Mouse (Mus musculus) stomach, embryonic 15.5 days (tissue): ENCODE measurements around the gene Hpse2. TPM values are rescaled to one million over a fixed set of nuclear protein-coding genes. Genes with fewer than 3 reads are reported as not detected.

Experiments
- ATAC-seq: fragments of 200-750 bp; cut with Nextera tagmentation; 2 replicates; pipeline ENCODE4 v1.8.0; 2017; ENCODE audit warnings: low read depth, moderate number of reproducible peaks, moderate TSS enrichment; ENCODE audit not compliant: insufficient read depth, low FRiP score
- H3K27ac ChIP-seq: fragments of 300-500 bp; sonication (generic); 2 replicates; pipeline ENCODE4 v1.5.1; 2015; ENCODE audit warnings: mild to moderate bottlenecking, inconsistent platforms
- H3K27me3 ChIP-seq: fragments of 300-500 bp; sonication (generic); replicated peaks from 2 replicates; pipeline ENCODE4 v1.6.1; 2015; ENCODE audit warnings: inconsistent platforms
- H3K36me3 ChIP-seq: fragments of 300-500 bp; sonication (generic); 2 replicates; pipeline ENCODE4 v1.6.1; 2015; ENCODE audit warnings: inconsistent platforms
- H3K4me1 ChIP-seq: fragments of 300-500 bp; sonication (generic); 2 replicates; pipeline ENCODE4 v1.6.1; 2015; ENCODE audit warnings: inconsistent platforms
- H3K4me2 ChIP-seq: fragments of 300-500 bp; sonication (generic); 2 replicates; pipeline ENCODE4 v1.6.1; 2015; ENCODE audit warnings: mild to moderate bottlenecking, inconsistent platforms
- H3K4me3 ChIP-seq: fragments of 300-500 bp; sonication (generic); replicated peaks from 2 replicates; pipeline ENCODE4 v1.5.1; 2015; ENCODE audit warnings: inconsistent platforms
- H3K9ac ChIP-seq: fragments of 300-500 bp; sonication (generic); 2 replicates; pipeline ENCODE4 v1.6.1; 2015; ENCODE audit warnings: inconsistent platforms
- H3K9me3 ChIP-seq: fragments of 300-500 bp; sonication (generic); 2 replicates; pipeline ENCODE4 v1.6.1; 2016; ENCODE audit warnings: inconsistent platforms
- WGBS: fragments of 180-500 bp; shearing (Covaris S2); methylation state at CpG from one replicate; pipeline ENCODE4 v1.1.7; 2015; 5-methylcytosine and 5-hydroxymethylcytosine counted together
- polyA plus RNA-seq: library from polyadenylated mRNA; unstranded; fragments of >200 nt; fragmentation: Nextera tagmentation; extraction: Ambion mirVana; gene quantifications from 2 replicates; pipeline ENCODE4 v1.2.1, GENCODE M21; 2015

The Hpse2 gene
- polyA plus RNA-seq, 1 experiment from 2014 or later = 7.0 TPM

DNA sequence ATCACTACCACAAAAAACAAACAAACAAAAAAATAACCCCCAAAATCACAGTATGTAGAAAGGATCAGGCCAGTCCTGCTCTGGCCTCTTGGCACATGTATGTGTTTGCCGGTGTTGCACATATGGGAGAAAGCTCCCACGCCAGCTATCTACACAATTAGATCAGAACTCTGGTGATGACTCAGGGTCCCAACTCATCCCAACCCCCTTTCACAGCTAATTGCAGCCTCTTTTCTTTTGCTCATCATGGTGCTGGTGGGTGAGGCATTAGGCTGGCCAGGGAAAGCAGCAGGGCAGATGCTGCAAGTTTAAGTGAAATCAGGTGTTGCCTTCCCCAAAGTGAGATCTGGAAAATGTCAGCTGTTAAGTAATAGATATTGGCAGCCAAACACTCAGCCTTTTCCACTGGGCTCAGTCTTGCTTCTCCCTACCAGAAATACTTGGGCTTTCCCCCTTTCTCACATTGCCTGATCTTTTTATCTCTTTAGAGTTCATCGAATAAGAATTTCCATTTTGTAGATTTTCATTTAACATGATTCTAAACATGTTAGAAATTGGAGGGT is 365.5 kb downstream of the Hpse2 start:
- H3K4me2 ChIP-seq = no peak overlapping the region
- no peaks in the 10 kb centered on the region for H3K4me1 ChIP-seq
- no peaks in the 10 kb centered on the region for H3K36me3 ChIP-seq
- no peak overlapping the region for H3K9ac ChIP-seq
- ATAC-seq = no peak
- H3K9me3 ChIP-seq = no peaks in the 10 kb centered on the region
- WGBS = 84% methylated on average over 3 of the region's 3 CpGs
- no peak overlapping the region for H3K4me3 ChIP-seq
- no peaks in the 10 kb centered on the region for H3K27me3 ChIP-seq
- H3K27ac ChIP-seq = no peak overlapping the region

DNA sequence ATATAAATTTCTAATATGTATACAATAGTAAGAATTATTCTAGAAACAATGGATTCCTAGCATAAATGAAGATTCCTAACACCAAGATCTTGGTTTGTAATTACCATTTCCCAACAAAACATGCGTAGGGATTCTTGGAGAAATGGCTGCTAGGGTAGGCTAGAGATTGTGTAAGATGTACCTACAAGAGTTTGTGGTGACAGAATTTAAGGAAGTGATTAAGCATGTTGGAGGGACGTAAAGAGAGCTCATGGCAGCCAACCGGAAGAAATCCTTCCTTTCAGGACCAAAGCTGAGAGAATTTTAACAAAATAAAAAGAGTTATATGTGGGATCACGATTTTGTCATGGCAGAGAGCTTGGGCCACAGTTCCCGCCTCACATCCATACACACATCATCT is 369.4 kb downstream of the Hpse2 start:
- no peak for ATAC-seq
- H3K4me3 ChIP-seq = no peak overlapping the region
- H3K9ac ChIP-seq = no peak overlapping the region
- H3K27me3 ChIP-seq = no peaks in the 10 kb centered on the region
- H3K36me3 ChIP-seq = no peaks in the 10 kb centered on the region
- H3K4me2 ChIP-seq = no peak overlapping the region
- no peaks in the 10 kb centered on the region for H3K4me1 ChIP-seq
- H3K27ac ChIP-seq = no peak overlapping the region
- H3K9me3 ChIP-seq = no peaks in the 10 kb centered on the region
- 85% methylated on average over 5 of the region's 5 CpGs for WGBS

DNA sequence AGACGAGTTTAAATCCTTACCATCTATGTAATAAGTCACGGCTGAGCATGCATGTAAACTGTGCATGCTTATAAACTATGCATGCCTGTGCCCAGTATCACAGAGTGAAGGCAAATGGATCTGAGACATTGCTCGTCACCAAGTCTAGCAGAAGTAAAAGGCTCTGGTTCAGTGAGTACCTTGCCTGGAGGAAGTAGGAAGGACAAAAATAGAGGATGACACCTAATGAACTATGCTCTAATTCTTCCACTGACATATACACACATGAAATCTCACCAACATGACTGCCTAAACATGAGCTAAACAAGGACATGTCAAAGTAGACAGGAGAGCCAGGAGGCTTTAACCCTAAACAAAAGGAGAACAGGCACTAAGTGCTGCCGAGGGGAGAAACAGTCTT is 391.7 kb downstream of the Hpse2 start:
- Histone ChIP-seq H3K27me3 (no peaks in the 10 kb centered on the region), H3K9ac (no peak overlapping the region), H3K36me3 (no peaks in the 10 kb centered on the region), H3K4me2 (no peak overlapping the region), H3K27ac (no peak overlapping the region), H3K9me3 (no peaks in the 10 kb centered on the region), H3K4me3 (no peak overlapping the region), H3K4me1 (no peaks in the 10 kb centered on the region)
- 81% methylated on average over 4 of the region's 4 CpGs for WGBS
- ATAC-seq = no peak

DNA sequence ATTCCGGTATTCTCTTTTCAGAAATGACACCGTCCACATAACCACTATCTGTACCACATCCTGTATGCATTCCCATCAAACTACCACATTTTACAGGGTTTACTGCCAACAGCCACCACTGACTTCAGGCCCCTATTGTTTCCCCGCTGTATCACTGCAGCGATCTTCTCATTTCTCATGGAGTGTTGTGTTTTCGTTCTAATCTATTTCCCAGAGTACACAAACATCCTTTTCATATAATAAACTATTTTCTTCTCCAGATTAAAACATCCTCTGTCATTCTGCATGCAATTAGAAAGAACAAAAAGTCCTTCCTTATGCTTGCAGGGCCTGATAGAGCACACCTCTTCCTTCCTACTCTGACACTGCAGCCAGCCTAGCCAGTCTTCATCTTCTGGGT is 399.3 kb downstream of the Hpse2 start:
- 0 out of 2 replicates have a peak, but pooled peaks cover 3% of the 10 kb centered on the region for H3K4me1 ChIP-seq
- no peak overlapping the region for H3K4me2 ChIP-seq
- no peak overlapping the region for H3K9ac ChIP-seq
- no peaks in the 10 kb centered on the region for H3K9me3 ChIP-seq
- WGBS = 78% methylated on average over 5 of the region's 5 CpGs
- H3K4me3 ChIP-seq = no peak overlapping the region
- no peak overlapping the region for H3K27ac ChIP-seq
- no peaks in the 10 kb centered on the region for H3K36me3 ChIP-seq
- no peaks in the 10 kb centered on the region for H3K27me3 ChIP-seq
- ATAC-seq = no peak

DNA sequence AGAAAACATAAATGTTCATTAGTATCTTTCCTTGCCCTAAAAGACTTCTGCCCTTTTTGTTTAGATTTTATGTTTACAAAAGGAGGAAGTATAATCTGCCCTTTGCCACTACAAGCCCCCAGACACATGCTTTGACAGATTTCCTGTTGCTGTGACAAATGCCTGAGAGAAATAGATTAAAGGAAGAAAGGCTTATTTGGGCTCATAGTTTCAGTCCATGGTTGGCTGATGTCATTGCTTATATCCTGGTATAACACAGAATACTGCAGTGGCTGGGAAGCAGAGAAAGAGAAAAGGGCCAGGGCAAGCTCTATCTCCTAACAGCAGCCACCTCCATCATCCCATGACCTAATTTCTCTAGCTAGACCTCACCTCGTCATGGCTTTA is 401.8 kb downstream of the Hpse2 start:
- no peaks in the 10 kb centered on the region for H3K36me3 ChIP-seq
- no peak; the same call in 1 of the 2 replicates for ATAC-seq

DNA sequence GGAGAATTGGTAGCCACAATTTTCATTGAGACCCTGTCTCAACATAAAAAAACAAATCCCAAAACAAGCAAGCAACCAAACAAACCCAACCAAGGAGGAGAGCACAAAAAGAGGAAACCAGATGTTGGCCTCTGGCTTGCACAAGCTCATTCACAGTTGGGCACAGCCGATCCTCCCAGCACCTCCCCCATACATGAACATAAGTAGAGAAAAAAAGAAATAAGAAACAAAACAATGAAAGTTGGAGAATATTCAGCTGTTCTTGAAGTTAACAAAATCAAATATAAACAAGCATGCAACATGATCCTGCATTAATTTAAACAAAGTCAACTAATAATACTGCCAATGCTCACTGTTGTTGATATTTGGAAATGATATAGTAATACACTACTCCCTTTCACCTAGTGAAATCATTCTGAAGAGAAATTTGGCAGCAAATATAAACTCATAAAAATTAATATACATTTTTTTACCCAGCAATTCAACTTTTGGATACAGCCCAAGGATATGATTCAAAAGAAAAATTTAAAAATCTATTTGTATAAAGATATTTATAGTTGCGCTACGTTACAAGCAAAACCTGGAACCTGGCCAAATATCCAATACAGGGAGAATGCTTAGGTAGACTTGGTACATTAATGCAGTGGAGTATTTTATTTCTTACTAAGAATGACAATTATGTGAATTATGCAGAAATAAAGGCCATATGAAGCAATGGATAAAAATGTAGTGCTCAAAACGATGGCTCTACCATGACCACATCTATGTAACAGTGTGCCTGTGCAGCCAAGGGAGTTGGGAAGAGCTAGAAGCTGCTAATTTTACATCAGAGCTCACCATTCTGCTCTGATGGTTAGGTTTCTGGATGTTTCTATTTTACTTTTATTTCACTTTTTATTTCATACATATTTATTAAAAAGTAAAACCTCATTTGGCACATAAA is 402.5 kb downstream of the Hpse2 start:
- H3K27ac ChIP-seq = no peak overlapping the region
- no peak overlapping the region for H3K4me2 ChIP-seq
- no peaks in the 10 kb centered on the region for H3K36me3 ChIP-seq
- H3K9me3 ChIP-seq = no peaks in the 10 kb centered on the region
- WGBS = 27% methylated on average over 4 of the region's 4 CpGs
- no peaks in the 10 kb centered on the region for H3K27me3 ChIP-seq
- H3K9ac ChIP-seq = no peak overlapping the region
- 0 out of 2 replicates have a peak, but pooled peaks cover 3% of the 10 kb centered on the region for H3K4me1 ChIP-seq
- no peak for ATAC-seq
- no peak overlapping the region for H3K4me3 ChIP-seq

More for the DNA sequence above, 401.8 kb downstream of the Hpse2 start:
- no peaks in the 10 kb centered on the region for H3K9me3 ChIP-seq
- WGBS = 41% methylated on average over 1 of the region's 1 CpGs
- H3K9ac ChIP-seq = no peak overlapping the region
- H3K4me2 ChIP-seq = no peak overlapping the region
- peak overlapping the region; percentile 74 for H3K27ac ChIP-seq
- H3K27me3 ChIP-seq = no peaks in the 10 kb centered on the region
- H3K4me1 ChIP-seq = 0 out of 2 replicates have a peak, but pooled peaks cover 3% of the 10 kb centered on the region
- H3K4me3 ChIP-seq = no peak overlapping the region

DNA sequence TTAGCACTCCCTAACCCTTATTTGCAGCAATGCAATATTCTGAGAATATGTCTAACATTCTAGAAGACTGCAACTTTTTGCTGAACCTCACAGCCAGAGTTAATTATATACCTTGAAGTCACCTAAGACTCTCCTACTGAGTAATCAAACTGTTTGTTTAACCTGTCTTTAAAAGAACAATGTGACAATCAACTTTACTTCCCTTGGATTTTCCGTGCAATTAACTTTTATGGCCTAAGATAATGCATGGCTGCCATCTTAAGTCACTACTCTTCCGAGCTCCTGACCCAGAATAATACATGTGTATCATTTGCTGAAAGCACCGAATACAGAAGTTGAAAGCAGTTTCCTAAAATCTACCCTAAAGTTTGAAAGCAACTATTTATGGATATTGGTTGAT is 407.6 kb downstream of the Hpse2 start:
- Histone ChIP-seq H3K27me3 (no peaks in the 10 kb centered on the region), H3K9me3 (no peaks in the 10 kb centered on the region), H3K9ac (no peak overlapping the region), H3K36me3 (no peaks in the 10 kb centered on the region), H3K4me3 (no peak overlapping the region), H3K4me2 (no peak overlapping the region), H3K27ac (no peak overlapping the region), H3K4me1 (no peaks in the 10 kb centered on the region)
- 71% methylated on average over 3 of the region's 3 CpGs for WGBS
- ATAC-seq = no peak

DNA sequence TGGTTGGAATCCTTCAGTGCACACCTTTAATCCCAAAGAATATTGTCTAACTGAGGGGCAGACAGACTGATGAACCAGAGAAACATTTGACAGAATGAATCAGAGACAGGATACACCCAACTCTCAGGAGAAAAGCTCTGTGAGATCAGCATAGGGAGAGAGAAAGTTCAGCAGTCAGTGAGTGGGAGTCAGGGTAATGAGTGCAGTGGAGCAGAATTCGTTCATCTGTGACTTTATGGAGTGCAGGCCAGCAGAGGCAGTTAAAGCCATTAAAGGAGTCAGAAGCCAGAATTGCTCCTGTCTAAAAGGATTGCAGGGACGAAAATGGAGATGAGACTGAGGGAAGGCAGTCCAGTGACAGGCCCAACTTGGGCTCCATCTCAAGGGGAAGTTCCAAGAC is 410.2 kb downstream of the Hpse2 start:
- WGBS = 64% methylated on average over 2 of the region's 2 CpGs
- no peak overlapping the region for H3K9ac ChIP-seq
- no peaks in the 10 kb centered on the region for H3K4me1 ChIP-seq
- no peak for ATAC-seq
- H3K4me2 ChIP-seq = no peak overlapping the region
- H3K4me3 ChIP-seq = no peak overlapping the region
- H3K36me3 ChIP-seq = no peaks in the 10 kb centered on the region
- H3K27ac ChIP-seq = no peak overlapping the region
- no peaks in the 10 kb centered on the region for H3K27me3 ChIP-seq
- no peaks in the 10 kb centered on the region for H3K9me3 ChIP-seq

DNA sequence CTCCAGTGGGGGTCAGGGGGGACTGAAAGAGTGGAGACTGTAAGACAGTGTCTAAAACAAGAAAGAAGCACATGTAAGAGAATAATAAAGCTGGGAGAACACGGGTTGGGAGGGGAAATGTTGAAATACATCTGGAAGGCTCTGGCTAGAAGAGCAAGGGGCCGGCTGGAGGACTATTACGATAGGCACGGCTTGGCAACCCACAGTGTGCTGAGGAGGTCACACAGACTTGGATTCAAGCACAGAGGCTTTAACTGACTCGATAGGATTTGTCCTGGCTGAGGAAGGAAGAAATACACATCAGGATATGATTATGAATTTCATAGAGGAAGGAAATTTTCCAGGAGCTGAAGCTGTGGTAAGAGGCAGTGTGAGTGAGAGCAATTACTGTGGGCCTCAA is 414.4 kb downstream of the Hpse2 start:
- H3K4me3 ChIP-seq = no peak overlapping the region
- no peak overlapping the region for H3K27ac ChIP-seq
- WGBS = 71% methylated on average over 5 of the region's 5 CpGs
- no peaks in the 10 kb centered on the region for H3K27me3 ChIP-seq
- no peaks in the 10 kb centered on the region for H3K36me3 ChIP-seq
- no peaks in the 10 kb centered on the region for H3K4me1 ChIP-seq
- H3K9ac ChIP-seq = no peak overlapping the region
- H3K9me3 ChIP-seq = no peaks in the 10 kb centered on the region
- no peak overlapping the region for H3K4me2 ChIP-seq
- no peak for ATAC-seq

DNA sequence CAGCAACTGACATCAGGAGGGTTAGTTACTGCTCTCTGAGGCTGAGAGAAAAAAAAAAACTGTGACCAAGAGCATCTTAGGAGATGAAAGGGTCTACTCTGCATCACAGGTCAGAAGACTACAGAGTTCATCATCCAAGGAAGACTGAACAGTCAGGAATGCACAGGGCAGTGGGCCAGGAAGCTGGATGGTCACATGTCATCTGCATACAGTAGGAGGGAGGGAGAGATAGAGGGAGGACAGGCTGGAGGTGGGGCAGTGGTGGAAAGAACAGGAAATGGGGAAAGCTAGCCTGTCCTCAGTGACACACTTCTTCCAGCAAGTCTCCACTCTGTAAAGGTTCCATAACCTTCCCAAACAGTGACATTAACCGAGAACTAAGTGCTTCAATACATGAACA is 423.0 kb downstream of the Hpse2 start:
- Histone ChIP-seq H3K4me3 (no peak overlapping the region), H3K27ac (no peak overlapping the region), H3K27me3 (no peaks in the 10 kb centered on the region), H3K36me3 (no peaks in the 10 kb centered on the region), H3K4me1 (no peaks in the 10 kb centered on the region), H3K9me3 (no peaks in the 10 kb centered on the region), H3K4me2 (no peak overlapping the region), H3K9ac (no peak overlapping the region)
- ATAC-seq = no peak
- 63% methylated on average over 1 of the region's 1 CpGs for WGBS

DNA sequence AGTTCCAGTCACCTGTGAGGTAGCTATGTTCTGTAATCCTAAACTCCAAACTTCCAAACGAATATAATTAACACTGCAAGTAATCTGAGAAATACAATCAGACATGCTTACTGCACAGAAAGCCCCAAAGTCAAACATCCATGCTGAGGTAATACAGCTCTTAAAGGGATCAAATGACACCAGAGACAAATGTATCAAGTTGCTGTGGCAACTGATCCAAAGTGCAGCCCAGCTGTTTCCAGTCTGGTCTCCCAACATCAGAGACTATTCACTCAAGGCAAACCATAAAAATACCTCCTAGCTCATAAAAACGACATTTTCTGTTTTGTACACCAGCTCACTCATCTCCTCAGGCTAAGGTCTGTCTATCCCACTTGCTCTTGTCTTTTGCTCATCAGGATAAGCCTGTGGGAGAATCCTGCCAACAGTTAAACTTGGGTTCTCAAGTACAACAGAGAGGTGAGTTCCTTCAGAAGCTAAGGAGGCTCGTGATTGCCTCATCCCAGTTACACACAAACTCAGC is 440.0 kb downstream of the Hpse2 start:
- no peak for ATAC-seq
- Histone ChIP-seq H3K4me3 (no peak overlapping the region), H3K9ac (no peak overlapping the region), H3K27me3 (no peaks in the 10 kb centered on the region), H3K4me1 (no peaks in the 10 kb centered on the region), H3K9me3 (no peaks in the 10 kb centered on the region), H3K36me3 (no peaks in the 10 kb centered on the region), H3K4me2 (no peak overlapping the region), H3K27ac (no peak overlapping the region)
- whole genome bisulfite sequencing = 26% methylated on average over 3 of the region's 3 CpGs

DNA sequence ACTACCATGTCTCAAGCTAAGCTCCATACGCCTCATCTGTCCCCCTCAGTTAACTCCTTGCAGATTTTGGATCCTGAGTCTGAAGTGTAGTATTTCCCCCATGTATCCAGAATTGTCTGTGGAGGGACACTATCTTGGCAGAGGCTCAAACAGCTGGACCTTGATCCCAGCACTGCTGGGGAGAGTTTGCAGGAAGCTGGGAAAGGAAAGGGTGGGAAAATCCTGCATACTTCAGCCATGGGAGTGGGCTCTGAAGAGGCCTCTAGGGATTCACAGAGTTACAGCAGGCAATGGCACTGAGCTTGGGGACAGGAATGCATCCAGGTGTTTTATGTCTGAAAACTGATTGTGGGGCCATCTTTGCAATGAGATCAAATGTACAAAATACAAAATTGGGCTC is 450.6 kb downstream of the Hpse2 start:
- peak; percentile 63; the same call in 1 of the 2 replicates for ATAC-seq
- H3K27me3 ChIP-seq = no peaks in the 10 kb centered on the region
- 51% methylated on average over 1 of the region's 1 CpGs for WGBS

More for the DNA sequence above, 450.6 kb downstream of the Hpse2 start:
- no peak overlapping the region for H3K4me3 ChIP-seq
- no peaks in the 10 kb centered on the region for H3K36me3 ChIP-seq
- no peak overlapping the region for H3K9ac ChIP-seq
- peaks cover 7% of the 10 kb centered on the region; the same call in 1 of the 2 replicates for H3K4me1 ChIP-seq
- H3K4me2 ChIP-seq = no peak overlapping the region
- H3K9me3 ChIP-seq = no peaks in the 10 kb centered on the region
- H3K27ac ChIP-seq = peak overlapping the region; percentile 59; the same call in 1 of the 2 replicates
